Mouse (Mus musculus): ENCODE results near the gene Lhx9.

GRCm38 (mm10) chr1:138876371-138877045, 28.1 kb upstream of the Lhx9 start:
- no peak for TF ChIP-seq CTCF (IDR thresholded peaks at IDR 0.05; ENCODE audit: low read depth, low read length)
- TF ChIP-seq GATA1 (IDR thresholded peaks at IDR 0.05; ENCODE audit: borderline replicate concordance, low read length): no peak
- TF ChIP-seq GATA2 (IDR thresholded peaks at IDR 0.05; ENCODE audit: borderline replicate concordance, low read depth, low read length): no peak

Measured in G1E (cell line).